In the genomic region with DNA sequence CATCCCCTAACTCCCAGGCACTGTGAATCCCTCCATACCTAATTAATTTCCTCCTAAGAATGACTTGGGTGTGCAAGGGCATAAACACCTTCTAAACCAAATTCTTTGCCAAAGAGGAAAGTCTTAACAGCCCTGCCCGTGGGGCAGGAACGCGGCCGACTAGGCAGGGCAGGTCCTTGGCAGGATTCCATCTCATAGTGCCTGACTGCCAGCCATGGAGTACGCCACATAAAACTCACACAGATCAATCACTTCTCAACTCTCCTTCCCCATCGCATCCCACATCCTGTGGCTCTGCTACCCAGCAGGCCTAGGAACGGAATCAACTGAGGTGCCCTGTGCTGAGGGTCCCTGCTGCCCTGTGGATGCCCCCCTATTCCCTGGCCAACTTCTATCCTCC, we compare ENCODE assay signal across 18 mouse cellular contexts. TPM values are rescaled to one million over a fixed set of nuclear protein-coding genes. Genes with fewer than 3 reads are reported as not detected.
A peak's percentile ranks its signal among the peaks of the same experiment; 100 is the strongest.
DNase-seq lines count a peak whose midpoint lies in the region; ATAC-seq and TF ChIP-seq lines count a peak whose summit lies in the region.
"Had no signal": no experiment of that assay in that cellular context is flagged by ENCODE, and none has a peak within 500 bp of the region (broad histone marks: within the 10 kb centered on the region; RNA-seq: fewer than 3 reads in every experiment).

No protein-coding gene starts in this region.

- no peak overlapping the region for H3K4me2 ChIP-seq in limb, embryonic 14.5 days (replicated peaks; ENCODE audit: low read depth, low read length, severe bottlenecking)
- no peak overlapping the region for H3K4me2 ChIP-seq in neural tube, embryonic 15.5 days
- H3K4me2 ChIP-seq: liver, embryonic 15.5 days had no signal

- ATAC-seq in limb, embryonic 14.5 days (ENCODE audit: low FRiP score, low read depth): no peak
- no peak for ATAC-seq in neural tube, embryonic 15.5 days (ENCODE audit: low FRiP score)

- no peaks in the 10 kb centered on the region for H3K36me3 ChIP-seq in limb, embryonic 14.5 days (ENCODE audit: control insufficient read depth, insufficient read depth, low read length)
- no peaks in the 10 kb centered on the region for H3K36me3 ChIP-seq in limb, embryonic 10.5 days
- peaks cover 4% of the 10 kb centered on the region; the same call in 1 of the 2 replicates for H3K36me3 ChIP-seq in neural tube, embryonic 15.5 days
- H3K36me3 ChIP-seq: liver, embryonic 15.5 days had no signal

- no peak overlapping the region for H3K27ac ChIP-seq in limb, embryonic 14.5 days (replicated peaks; ENCODE audit: low read depth, low read length)
- no peak overlapping the region for H3K27ac ChIP-seq in limb, embryonic 10.5 days
- H3K27ac ChIP-seq in neural tube, embryonic 15.5 days (replicated peaks): no peak overlapping the region
- H3K27ac ChIP-seq: layer of hippocampus, adult 2 months; liver, embryonic 15.5 days had no signal

- H3K4me3 ChIP-seq in limb, embryonic 14.5 days (replicated peaks; ENCODE audit: low read length): no peak overlapping the region
- no peak overlapping the region for H3K4me3 ChIP-seq in limb, embryonic 10.5 days
- no peak overlapping the region for H3K4me3 ChIP-seq in neural tube, embryonic 15.5 days (replicated peaks)
- H3K4me3 ChIP-seq: erythroblast, embryonic 14.5 days; layer of hippocampus, adult 2 months; liver, embryonic 15.5 days had no signal

- TF ChIP-seq POLR2A in limb, embryonic 14.5 days (IDR thresholded peaks at IDR 0.05; ENCODE audit: borderline replicate concordance, extremely low read depth, insufficient read depth, insufficient read length): no peak

- DNase-seq in cerebellum, postnatal 10 days: peak; percentile 62 to 63
- DNase-seq in cerebellum, adult 9-11 months: no peak
- peak; percentile 37 for DNase-seq in limb, embryonic 14.5 days (ENCODE audit: low spot score)
- no peak for DNase-seq in limb, embryonic 10.5 days (ENCODE audit: low spot score)
- DNase-seq in urinary bladder, postnatal 14 days (ENCODE audit: low spot score): peak; percentile 13
- no peak for DNase-seq in urinary bladder, adult 2 months (ENCODE audit: low spot score)
- no peak for DNase-seq in B cell, adult 2 months
- DNase-seq: gastrocnemius, postnatal 10 days; midbrain, embryonic 14.5 days; thymus, postnatal 4 days had no signal

- H3K9me3 ChIP-seq in limb, embryonic 14.5 days (ENCODE audit: control insufficient read depth, low read length): no peaks in the 10 kb centered on the region
- H3K9me3 ChIP-seq in limb, embryonic 10.5 days (replicated peaks): no peaks in the 10 kb centered on the region
- no peaks in the 10 kb centered on the region; the same call in 1 of the 2 replicates for H3K9me3 ChIP-seq in neural tube, embryonic 15.5 days (replicated peaks)
- H3K9me3 ChIP-seq: liver, embryonic 15.5 days had no signal

- no peak overlapping the region for H3K9ac ChIP-seq in limb, embryonic 14.5 days (ENCODE audit: low read depth, low read length, severe bottlenecking)
- no peak overlapping the region for H3K9ac ChIP-seq in neural tube, embryonic 15.5 days (replicated peaks)
- H3K9ac ChIP-seq: liver, embryonic 15.5 days had no signal

- WGBS in limb, embryonic 14.5 days: 35% methylated on average over 7 of the region's 7 CpGs
- WGBS in limb, embryonic 10.5 days: 84% methylated on average over 7 of the region's 7 CpGs
- 48% methylated on average over 7 of the region's 7 CpGs for WGBS in neural tube, embryonic 15.5 days

- H3K27me3 ChIP-seq in limb, embryonic 14.5 days (ENCODE audit: control insufficient read depth, insufficient read depth, low read length): 0 out of 2 replicates have a peak, but pooled peaks cover 4% of the 10 kb centered on the region
- H3K27me3 ChIP-seq in limb, embryonic 10.5 days (ENCODE audit: low read depth, poor library complexity, severe bottlenecking): peaks cover 9% of the 10 kb centered on the region; the same call in 1 of the 2 replicates
- no peaks in the 10 kb centered on the region for H3K27me3 ChIP-seq in neural tube, embryonic 15.5 days (replicated peaks)

- no peaks in the 10 kb centered on the region for H3K4me1 ChIP-seq in limb, embryonic 14.5 days (ENCODE audit: control insufficient read depth, insufficient read depth, low read length)
- H3K4me1 ChIP-seq in limb, embryonic 10.5 days: no peaks in the 10 kb centered on the region
- peaks cover 31% of the 10 kb centered on the region for H3K4me1 ChIP-seq in neural tube, embryonic 15.5 days
- H3K4me1 ChIP-seq: liver, embryonic 15.5 days had no signal

RNA-seq across cellular contexts. Expression of gene Gm4131, which starts 3.0 kb away (rescaled TPM):
- not detected in 2 replicates for polyA plus RNA-seq in limb, embryonic 14.5 days (2012; rRNA removed)
- polyA plus RNA-seq in limb, embryonic 14.5 days (2014; fragmentation: Nextera tagmentation; extraction: Ambion mirVana): not detected in 2 replicates
- polyA plus RNA-seq in limb, embryonic 10.5 days (2016; fragmentation: Nextera tagmentation; extraction: Ambion mirVana): not detected in 2 replicates
- polyA plus RNA-seq in urinary bladder, adult 2 months (2012; rRNA removed): not detected in 2 replicates
- 0.27 TPM in 2 replicates for polyA plus RNA-seq in neural tube, embryonic 15.5 days (2015; fragmentation: Nextera tagmentation; extraction: Ambion mirVana)
- polyA plus RNA-seq: embryonic facial prominence, embryonic 11.5 days; erythroblast, embryonic 14.5 days; heart, postnatal 0 days; hindbrain, embryonic 11.5 days; limb, embryonic 11.5 days; liver, embryonic 15.5 days; midbrain, embryonic 14.5 days had no signal

RNA-seq across cellular contexts. Expression of gene Fam124a, which starts 8.1 kb away (rescaled TPM):
- polyA plus RNA-seq in limb, embryonic 14.5 days (2012; rRNA removed): 3.5 TPM in 2 replicates
- 1.9 and 2.7 TPM in 2 replicates for polyA plus RNA-seq in limb, embryonic 14.5 days (2014; fragmentation: Nextera tagmentation; extraction: Ambion mirVana)
- 0.15 and 0.30 TPM in 2 replicates for polyA plus RNA-seq in limb, embryonic 10.5 days (2016; fragmentation: Nextera tagmentation; extraction: Ambion mirVana)
- polyA plus RNA-seq in urinary bladder, adult 2 months (2012; rRNA removed): 13.8 and 18.9 TPM in 2 replicates
- 58.4 and 71.2 TPM in 2 replicates for polyA plus RNA-seq in neural tube, embryonic 15.5 days (2015; fragmentation: Nextera tagmentation; extraction: Ambion mirVana)
- polyA plus RNA-seq: erythroblast, embryonic 14.5 days had no signal

Comparison
In these comparisons a context has a peak if more than half of its experiments do, and no peak if none do; other contexts are left out.
1. DNase-seq: peak in cerebellum, postnatal 10 days (2 of 2), limb, embryonic 14.5 days (single experiment) and urinary bladder, postnatal 14 days (single experiment); none in cerebellum, adult 9-11 months (single experiment), limb, embryonic 10.5 days (single experiment), urinary bladder, adult 2 months (single experiment) and B cell, adult 2 months (0 of 2).